Mouse (Mus musculus): ENCODE measurements around the gene 4931414P19Rik.

4931414P19Rik gene

GRCm38 (mm10) chr14:54582536-54582935, 23.3 kb downstream of the 4931414P19Rik start:
- CTCF ChIA-PET: interaction anchor here (1.0 to 5.4 kb wide), 9 partner anchors 8 to 13 kb away, joined by 3 to 30 read pairs (median 9); no protein-coding TSS in a partner anchor
- POLR2A ChIA-PET: interaction anchor here in 2 of 4 experiments (0.9 to 67.6 kb wide), 7 partner anchors 11 to 68 kb away, joined by 3 to 2028 read pairs (median 14); partner anchors contain the start of genes Haus4 (in 2 of the 2), 4931414P19Rik (in 1 of the 2), Ajuba (in 1 of the 2) and Psmb11 (in 1 of the 2)

GRCm38 (mm10) chr14:54579638-54580037, 26.2 kb downstream of the 4931414P19Rik start:
- ChIA-PET POLR2A (interaction anchor here (0.7 to 67.6 kb wide), 19 partner anchors 8 to 107 kb away, joined by 3 to 2028 read pairs (median 4); partner anchors contain the start of genes Haus4 (in 2 of the 4), Psmb5 (in 2 of the 4), 1700123O20Rik (in 1 of the 4) and 4931414P19Rik (in 1 of the 4)), CTCF (interaction anchor here (0.7 to 3.1 kb wide), 18 partner anchors 10 to 348 kb away, joined by 3 to 16 read pairs (median 4); partner anchors contain the start of genes Haus4 (in 2 of the 4), 1700123O20Rik (in 1 of the 4) and Cdh24 (in 1 of the 4))

GRCm38 (mm10) chr14:54578063-54578462, 27.7 kb downstream of the 4931414P19Rik start:
- CTCF ChIA-PET: interaction anchor here (0.7 to 3.1 kb wide), 10 partner anchors 8 to 319 kb away, joined by 3 to 16 read pairs (median 4); partner anchors contain the start of genes Haus4 (in 2 of the 4) and 1700123O20Rik (in 1 of the 4)
- POLR2A ChIA-PET: interaction anchor here in 3 of 4 experiments (0.6 to 67.6 kb wide), 18 partner anchors 9 to 170 kb away, joined by 3 to 2028 read pairs (median 5); partner anchors contain the start of genes 4931414P19Rik (in 3 of the 3), 1700123O20Rik (in 2 of the 3), Haus4 (in 2 of the 3) and Psmb5 (in 2 of the 3)

- ChIA-PET CTCF (interaction anchor here (0.7 to 3.1 kb wide), 12 partner anchors 8 to 736 kb away, joined by 3 to 16 read pairs (median 4); partner anchors contain the start of genes Haus4 (in 2 of the 4) and 1700123O20Rik (in 1 of the 4)), POLR2A (interaction anchor here (0.6 to 67.6 kb wide), 24 partner anchors 7 to 342 kb away, joined by 3 to 2028 read pairs (median 6); partner anchors contain the start of genes Haus4 (in 4 of the 4), 4931414P19Rik (in 3 of the 4), 1700123O20Rik (in 2 of the 4) and Psmb5 (in 2 of the 4))
Measured at GRCm38 (mm10) chr14:54577089-54577982, 28.5 kb downstream of the 4931414P19Rik start, which contains the start of gene Ajuba. Ajuba (minus strand) TSS chr14:54577558.

- ChIA-PET POLR2A (interaction anchor here (0.5 to 67.6 kb wide), 34 partner anchors 8 to 341 kb away, joined by 3 to 2028 read pairs (median 5); partner anchors contain the start of genes Haus4 (in 4 of the 4), Cdh24 (in 3 of the 4), 1700123O20Rik (in 2 of the 4) and 4931414P19Rik (in 2 of the 4)), CTCF (interaction anchor here in 2 of 4 experiments (0.8 to 2.0 kb wide), 5 partner anchors 8 to 75 kb away, joined by 3 to 7 read pairs (median 5); partner anchors contain the start of genes Cdh24 (in 1 of the 2) and Haus4 (in 1 of the 2))
Measured at GRCm38 (mm10) chr14:54576241-54577088, 29.3 kb downstream of the 4931414P19Rik start.

- POLR2A ChIA-PET: interaction anchor here (0.6 to 67.6 kb wide), 42 partner anchors 9 to 1309 kb away, joined by 3 to 2028 read pairs (median 4); partner anchors contain the start of genes Haus4 (in 4 of the 4), Cdh24 (in 3 of the 4), 1700123O20Rik (in 2 of the 4) and 4931414P19Rik (in 2 of the 4)
- CTCF ChIA-PET: interaction anchor here in 2 of 4 experiments (0.8 to 2.0 kb wide), 8 partner anchors 8 to 245 kb away, joined by 3 to 7 read pairs (median 5); partner anchors contain the start of genes Haus4 (in 2 of the 2), 4931414P19Rik (in 1 of the 2) and Cdh24 (in 1 of the 2)
Measured at GRCm38 (mm10) chr14:54575631-54576030, 30.2 kb downstream of the 4931414P19Rik start.

- ChIA-PET CTCF (interaction anchor here in 3 of 4 experiments (0.7 to 2.0 kb wide), 11 partner anchors 8 to 245 kb away, joined by 3 to 8 read pairs (median 5); partner anchors contain the start of genes Haus4 (in 2 of the 3), 4931414P19Rik (in 1 of the 3) and Cdh24 (in 1 of the 3)), POLR2A (interaction anchor here (0.6 to 67.6 kb wide), 43 partner anchors 8 to 1310 kb away, joined by 3 to 2028 read pairs (median 5); partner anchors contain the start of genes Haus4 (in 4 of the 4), 1700123O20Rik (in 2 of the 4), Acin1 (in 2 of the 4) and Psmb5 (in 2 of the 4))
Measured at GRCm38 (mm10) chr14:54575031-54575430, 30.8 kb downstream of the 4931414P19Rik start.

- ChIA-PET CTCF (interaction anchor here (0.5 to 2.7 kb wide), 12 partner anchors 9 to 85 kb away, joined by 3 to 13 read pairs (median 6); partner anchors contain the start of genes Cdh24 (in 1 of the 4) and Haus4 (in 1 of the 4)), POLR2A (interaction anchor here (0.6 to 67.6 kb wide), 39 partner anchors 11 to 1066 kb away, joined by 3 to 2028 read pairs (median 4); partner anchors contain the start of genes Haus4 (in 4 of the 4), 1700123O20Rik (in 2 of the 4), 4931414P19Rik (in 2 of the 4) and Acin1 (in 2 of the 4))
Measured at GRCm38 (mm10) chr14:54574253-54574652, 31.5 kb downstream of the 4931414P19Rik start.

- ChIA-PET CTCF (interaction anchor here (0.5 to 2.7 kb wide), 32 partner anchors 10 to 360 kb away, joined by 3 to 17 read pairs (median 4); partner anchors contain the start of genes Cdh24 (in 2 of the 4), Haus4 (in 1 of the 4) and Slc7a7 (in 1 of the 4)), POLR2A (interaction anchor here (0.5 to 67.6 kb wide), 59 partner anchors 8 to 340 kb away, joined by 3 to 2028 read pairs (median 4); partner anchors contain the start of genes Haus4 (in 4 of the 4), 1700123O20Rik (in 3 of the 4), 4931414P19Rik (in 2 of the 4) and Acin1 (in 2 of the 4))
Measured at GRCm38 (mm10) chr14:54572790-54573736, 32.7 kb downstream of the 4931414P19Rik start.

- POLR2A ChIA-PET: interaction anchor here (0.5 to 67.6 kb wide), 40 partner anchors 8 to 161 kb away, joined by 3 to 2028 read pairs (median 4); partner anchors contain the start of genes Haus4 (in 4 of the 4), 1700123O20Rik (in 3 of the 4), 4931414P19Rik (in 2 of the 4) and Acin1 (in 2 of the 4)
- CTCF ChIA-PET: interaction anchor here in 3 of 4 experiments (0.5 to 2.7 kb wide), 20 partner anchors 11 to 345 kb away, joined by 3 to 13 read pairs (median 4); partner anchors contain the start of genes Cdh24 (in 2 of the 3), Haus4 (in 2 of the 3) and Slc7a7 (in 1 of the 3)
Measured at GRCm38 (mm10) chr14:54572122-54572521, 33.7 kb downstream of the 4931414P19Rik start.

GRCm38 (mm10) chr14:54569451-54570392, 36.1 kb downstream of the 4931414P19Rik start:
- POLR2A ChIA-PET: interaction anchor here (0.6 to 67.6 kb wide), 35 partner anchors 7 to 294 kb away, joined by 3 to 2028 read pairs (median 4); partner anchors contain the start of genes Ajuba (in 2 of the 4), Cdh24 (in 2 of the 4), Haus4 (in 2 of the 4) and Prmt5 (in 2 of the 4)
- CTCF ChIA-PET: interaction anchor here (0.5 to 4.3 kb wide), 38 partner anchors 8 to 1312 kb away, joined by 3 to 25 read pairs (median 4); partner anchors contain the start of genes Ajuba (in 3 of the 4), Cdh24 (in 3 of the 4), Haus4 (in 3 of the 4) and 1700123O20Rik (in 1 of the 4)

- ChIA-PET POLR2A (interaction anchor here (0.6 to 67.6 kb wide), 31 partner anchors 7 to 295 kb away, joined by 3 to 2028 read pairs (median 5); partner anchors contain the start of genes Ajuba (in 2 of the 4), Haus4 (in 2 of the 4), Prmt5 (in 2 of the 4) and 4931414P19Rik (in 1 of the 4)), CTCF (interaction anchor here (0.5 to 4.3 kb wide), 34 partner anchors 9 to 231 kb away, joined by 3 to 25 read pairs (median 4); partner anchors contain the start of genes Ajuba (in 3 of the 4), Haus4 (in 3 of the 4), Cdh24 (in 2 of the 4) and 1700123O20Rik (in 1 of the 4))
Measured at GRCm38 (mm10) chr14:54568694-54569414, 36.9 kb downstream of the 4931414P19Rik start.
